Mouse (Mus musculus): ENCODE measurements around the gene Thbs2.

Gene Thbs2

DNA sequence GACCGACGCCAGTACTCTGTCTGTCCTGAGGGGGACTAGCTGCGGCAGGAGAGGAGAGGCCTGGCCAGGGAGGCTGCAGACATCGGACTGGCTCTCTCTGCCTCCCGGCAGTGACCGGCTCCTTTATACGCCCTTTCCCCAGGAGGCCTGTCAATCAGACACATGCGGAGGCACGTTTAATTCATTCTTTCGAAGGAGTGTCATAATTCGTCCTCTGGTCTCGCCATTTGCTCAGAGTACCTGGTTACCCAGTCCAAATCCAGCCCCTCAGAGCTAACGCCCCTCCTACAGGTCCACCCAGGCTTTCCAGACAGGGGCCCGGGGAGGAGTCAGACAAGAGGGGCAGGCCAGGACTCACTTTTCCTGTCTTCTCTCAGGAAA, at the start of gene Thbs2:
Thbs2 (minus strand) TSS at position 242 of the 381 bp plus-strand sequence.
- DNase-seq: peak in 1 of 2 experiments; percentile 32

- no peak for DNase-seq
These were observed 41.5 kb upstream of the Thbs2 start for GRCm38 (mm10) chr17:14735493-14736004.

DNA sequence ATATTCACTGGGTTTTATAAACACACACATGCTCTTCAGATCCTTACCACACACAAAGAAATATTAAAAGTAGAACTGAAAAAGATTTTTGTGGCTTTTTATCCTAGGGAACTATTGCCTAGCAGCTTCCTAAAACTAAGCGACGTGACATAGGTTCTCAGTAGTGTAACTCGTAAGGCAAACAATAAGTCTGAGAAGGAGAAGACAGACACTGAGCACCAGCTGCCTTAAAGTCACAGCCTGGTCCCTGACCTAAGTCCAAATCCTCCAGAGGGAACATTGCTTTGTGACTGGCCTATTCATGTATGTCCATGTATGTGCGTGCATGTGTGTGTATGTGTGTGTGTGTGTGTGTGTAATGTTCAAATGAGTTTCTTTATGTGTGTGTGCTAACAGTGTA, 40.3 kb upstream of the Thbs2 start:
- DNase-seq: no peak

GRCm38 (mm10) chr17:14733941-14734340, 39.9 kb upstream of the Thbs2 start:
- no peak for DNase-seq

DNA sequence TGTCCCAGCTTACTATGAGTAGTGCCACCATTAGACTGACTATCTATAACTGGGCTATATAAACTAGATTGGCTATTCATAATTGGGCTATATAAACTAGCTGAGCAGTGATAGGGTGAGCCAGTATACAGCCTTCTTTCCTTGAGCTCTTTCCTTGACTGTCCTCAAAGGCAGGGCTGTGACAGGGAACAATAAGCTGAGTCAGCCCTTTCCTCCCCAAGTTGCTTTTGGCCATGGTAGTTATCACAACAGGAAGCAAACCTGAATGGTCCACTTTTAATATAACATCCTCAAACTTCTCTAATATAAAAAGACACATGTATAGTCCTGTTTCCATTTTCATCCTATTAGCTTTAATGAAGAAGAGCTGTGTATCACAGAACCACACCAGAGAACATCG, 39.0 kb upstream of the Thbs2 start:
- no peak for DNase-seq

DNA sequence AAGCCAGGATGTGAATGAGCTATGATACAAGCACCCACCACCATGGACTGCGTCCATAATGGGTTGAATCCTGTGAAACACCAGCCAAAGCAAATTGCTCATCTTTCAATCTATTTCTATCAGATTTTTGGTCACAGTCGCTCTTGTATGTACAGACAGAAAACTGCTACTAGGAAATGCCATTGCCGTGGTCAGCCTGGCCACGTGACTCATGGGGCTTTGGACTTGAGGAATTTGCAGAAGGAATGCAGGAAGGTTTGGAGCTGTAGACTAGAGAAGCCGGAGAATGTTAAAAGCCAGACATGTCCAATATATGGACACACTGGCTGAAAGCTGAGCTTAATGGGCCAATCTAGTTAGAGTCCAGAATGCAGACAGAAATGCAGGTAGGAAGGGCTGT, 36.6 kb upstream of the Thbs2 start:
- no peak for DNase-seq

DNA sequence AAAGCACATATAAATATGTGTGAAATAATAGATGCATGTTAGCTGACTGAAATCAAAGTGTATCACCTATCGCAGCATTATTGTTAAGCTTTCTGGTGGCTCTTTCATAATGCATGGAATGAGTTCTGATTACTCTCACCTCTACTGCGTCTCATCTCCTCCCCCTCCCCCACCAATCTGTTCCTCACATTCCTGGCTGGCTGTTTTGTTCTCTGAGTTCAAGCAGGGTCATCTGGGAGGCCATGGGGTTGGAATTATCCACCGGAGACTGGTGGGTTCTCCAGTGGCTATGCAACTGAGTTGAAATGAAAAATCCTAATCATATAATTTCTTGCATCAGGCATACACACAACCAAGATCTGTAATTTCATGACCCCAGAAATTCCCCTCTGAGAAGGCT, 33.4 kb upstream of the Thbs2 start:
- peak; percentile 24 to 42 for DNase-seq

GRCm38 (mm10) chr17:14724786-14725185, 30.8 kb upstream of the Thbs2 start:
- DNase-seq: no peak

DNA sequence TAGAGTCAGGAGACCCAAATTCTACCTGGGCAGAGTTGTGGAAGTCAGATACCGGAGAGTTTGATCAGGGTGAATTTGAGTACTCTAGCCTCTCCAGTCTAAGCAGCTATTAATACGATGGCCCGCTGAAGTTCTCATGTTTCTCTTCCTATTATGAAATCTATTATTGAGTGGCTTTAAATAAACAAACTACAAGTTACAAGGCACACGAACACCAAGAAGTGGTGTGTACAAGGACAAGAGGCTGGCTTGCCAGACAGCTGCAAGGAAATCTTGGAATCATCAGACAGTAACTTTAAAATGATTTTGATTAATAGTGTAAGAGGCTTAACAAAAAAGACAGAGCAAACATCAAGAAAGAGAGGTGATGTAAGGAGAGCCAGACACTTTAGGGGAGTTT, 27.3 kb upstream of the Thbs2 start:
- no peak for DNase-seq

- DNase-seq: no peak
These were observed 26.9 kb upstream of the Thbs2 start for GRCm38 (mm10) chr17:14720912-14721311.

GRCm38 (mm10) chr17:14720227-14720626, 26.2 kb upstream of the Thbs2 start:
- DNase-seq: no peak

DNA sequence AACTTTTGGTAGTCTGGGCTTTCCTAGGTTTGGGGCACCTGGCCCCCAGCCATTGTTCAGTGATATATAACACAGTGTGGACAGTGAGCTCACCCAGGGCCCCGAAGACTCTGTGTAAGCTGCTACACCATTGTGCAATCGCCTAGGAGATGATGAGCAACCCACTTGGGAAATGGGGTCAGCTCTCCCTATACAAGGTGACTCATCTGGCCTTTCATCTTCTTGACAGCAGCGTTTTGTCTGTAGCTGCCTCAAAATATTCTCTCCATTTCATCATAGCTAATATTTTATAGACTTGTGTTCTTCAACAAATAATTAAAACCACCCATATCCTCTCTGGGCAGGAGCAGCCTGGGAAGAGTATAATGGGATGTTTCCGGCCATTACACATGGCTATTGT, 24.8 kb upstream of the Thbs2 start:
- no peak for DNase-seq

GRCm38 (mm10) chr17:14714782-14715181, 20.7 kb upstream of the Thbs2 start:
- DNase-seq: no peak

- DNase-seq: no peak
These were observed 20.3 kb upstream of the Thbs2 start for GRCm38 (mm10) chr17:14714374-14714773.

GRCm38 (mm10) chr17:14711784-14712183, 17.7 kb upstream of the Thbs2 start:
- no peak for DNase-seq

DNA sequence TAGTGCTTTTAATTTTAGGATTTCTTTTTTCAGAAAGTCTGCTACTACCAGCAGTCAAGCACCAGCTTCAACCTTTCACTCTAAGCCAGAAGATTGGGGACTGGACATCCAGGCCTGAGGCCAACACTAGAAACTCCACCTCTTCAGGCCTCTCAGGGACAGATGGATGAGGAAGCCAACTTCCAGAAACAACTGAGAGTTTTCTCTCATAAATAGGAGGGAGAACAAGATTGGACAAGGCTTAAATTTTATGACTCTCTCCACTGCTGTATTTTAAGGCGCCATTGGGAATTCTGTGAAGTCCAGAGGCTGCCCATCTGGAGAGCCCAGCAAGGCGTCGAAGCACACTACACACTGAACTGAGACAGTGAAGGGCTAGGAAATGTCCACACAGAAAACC, 17.0 kb upstream of the Thbs2 start:
- no peak for DNase-seq

- no peak for DNase-seq
These were observed 12.0 kb upstream of the Thbs2 start for GRCm38 (mm10) chr17:14706066-14706465.

DNA sequence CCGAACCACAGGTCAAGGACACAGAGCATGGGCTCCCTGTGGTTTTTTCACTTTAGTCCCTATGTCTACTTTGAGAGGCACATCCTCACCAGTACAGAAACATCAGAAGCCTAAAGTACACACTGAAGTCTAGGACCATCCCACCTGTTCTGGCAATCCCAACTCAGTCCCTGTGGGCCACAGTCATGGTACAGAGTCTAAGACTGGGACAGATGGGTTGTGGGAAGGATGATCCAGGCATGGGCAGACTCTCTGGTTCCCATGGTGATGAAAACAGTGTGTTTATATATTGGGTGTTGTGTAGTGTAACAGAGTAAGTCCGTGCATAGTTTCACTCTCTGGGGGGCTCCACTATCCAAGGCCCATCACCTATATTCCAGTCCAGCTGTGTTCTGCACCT, 11.4 kb upstream of the Thbs2 start:
- DNase-seq: no peak

DNA sequence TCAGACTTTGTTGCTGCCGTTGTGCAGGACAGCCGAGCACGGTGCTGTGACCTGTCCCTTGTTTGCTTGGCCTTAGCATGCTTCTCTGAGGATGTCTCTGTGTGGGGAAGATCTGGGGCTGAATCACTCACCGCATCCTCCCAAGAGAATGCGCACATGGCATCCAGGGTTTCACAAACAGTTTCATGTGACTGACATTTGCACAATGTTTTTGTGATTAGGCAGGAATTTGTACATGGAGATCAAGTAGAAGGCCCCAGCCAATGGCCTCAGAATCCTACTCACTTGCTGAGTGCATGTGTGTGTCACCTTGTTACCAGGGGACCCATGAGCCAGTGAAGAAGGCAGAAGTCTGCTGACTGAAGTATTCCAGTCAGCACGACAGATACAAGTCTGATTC, 9.7 kb upstream of the Thbs2 start:
- no peak for DNase-seq

- no peak for DNase-seq
These were observed 9.2 kb upstream of the Thbs2 start for GRCm38 (mm10) chr17:14703268-14703667.

- DNase-seq: peak; percentile 50 to 66
These were observed 8.7 kb upstream of the Thbs2 start for GRCm38 (mm10) chr17:14702701-14703100.

GRCm38 (mm10) chr17:14701891-14702290, 7.9 kb upstream of the Thbs2 start:
- no peak for DNase-seq

DNA sequence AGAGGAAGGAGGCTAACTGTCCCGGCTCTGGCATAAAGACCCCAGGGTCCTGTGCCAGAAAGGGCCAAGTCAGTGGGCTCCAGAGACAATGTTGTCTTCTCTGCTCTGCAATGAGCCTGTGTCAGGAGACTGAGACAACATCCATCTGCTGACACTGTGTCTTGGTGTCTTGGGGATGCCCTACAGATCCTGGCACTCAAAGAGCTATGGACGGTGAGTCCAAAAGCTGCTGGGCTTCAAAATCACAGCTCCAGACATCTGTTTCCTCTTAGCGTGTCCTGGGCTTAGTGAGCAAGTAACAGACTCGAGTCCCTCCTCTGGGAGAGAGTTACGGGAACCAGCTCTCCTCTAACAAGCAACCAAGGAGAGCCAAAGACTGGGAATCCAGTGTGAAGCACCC, 6.2 kb upstream of the Thbs2 start:
- DNase-seq: no peak

DNA sequence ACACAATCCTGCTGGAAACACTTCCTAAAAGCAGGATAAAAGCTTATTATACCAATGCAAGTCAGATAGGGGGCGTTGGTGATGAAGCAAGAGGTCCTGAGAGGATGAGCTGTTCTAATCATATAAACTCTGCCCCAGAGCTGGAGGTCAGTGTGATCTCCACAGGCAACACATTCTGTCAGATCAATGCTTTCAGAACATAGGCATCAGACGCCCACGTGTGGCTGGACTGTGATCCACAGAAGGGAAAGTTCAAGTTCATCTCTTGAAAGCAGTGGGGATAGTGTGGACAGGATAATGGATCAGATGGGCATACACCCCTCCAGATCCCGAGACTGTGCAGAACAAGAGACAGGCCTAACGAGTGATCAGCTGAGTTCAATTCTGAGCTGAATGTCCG, 4.2 kb upstream of the Thbs2 start:
- DNase-seq: no peak

DNA sequence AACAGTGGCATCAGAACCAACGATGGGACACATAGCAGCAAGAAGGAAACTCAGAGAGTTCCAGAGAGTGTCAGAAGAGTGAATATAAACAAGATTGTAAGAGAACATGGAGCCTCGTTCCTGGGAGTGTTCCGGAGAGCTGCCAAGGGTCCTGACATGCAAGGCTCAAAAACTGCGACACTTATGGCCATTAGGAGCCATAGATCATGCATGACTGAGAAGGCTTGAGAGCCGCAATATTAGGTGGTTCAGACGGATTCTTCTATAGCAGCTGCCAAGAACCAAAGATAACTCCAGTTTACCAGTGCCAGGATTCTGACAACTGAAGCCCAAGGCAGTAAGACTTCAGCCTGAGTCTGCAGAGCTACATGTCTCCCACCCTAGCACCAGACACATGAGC, 3.1 kb upstream of the Thbs2 start:
- no peak for DNase-seq

GRCm38 (mm10) chr17:14696281-14696795, 2.3 kb upstream of the Thbs2 start:
- peak; percentile 64 to 72 for DNase-seq

Data from cerebellum, postnatal 14 days (tissue).